Mouse (Mus musculus) neural tube, embryonic 11.5 days (tissue): Measurements from ENCODE around the gene Atxn1. TPM values are rescaled to one million over a fixed set of nuclear protein-coding genes. Genes with fewer than 3 reads are reported as not detected.
A peak's percentile ranks its signal among the peaks of the same experiment; 100 is the strongest.

ENCODE experiments used
- ATAC-seq: fragments of 200-750 bp; cut with Nextera tagmentation; 2 replicates; pipeline ENCODE4 v1.8.0; 2017; ENCODE audit warnings: moderate number of reproducible peaks, mild to moderate bottlenecking, moderate TSS enrichment, moderate library complexity; ENCODE audit not compliant: insufficient read depth, low FRiP score, low TSS enrichment
- DNase-seq: peaks from one replicate; pipeline ENCODE4 v3.0.0-alpha.2; 2015; ENCODE audit warnings: low spot score
- H3K27ac ChIP-seq: fragments of 300-500 bp; sonication (generic); 2 replicates; pipeline ENCODE4 v1.5.1; 2014; ENCODE audit warnings: low read depth, mild to moderate bottlenecking, low read length
- H3K27me3 ChIP-seq: fragments of 300-500 bp; sonication (generic); 2 replicates; pipeline ENCODE4 v1.6.1; 2014; ENCODE audit warnings: mild to moderate bottlenecking, low read length, mixed read lengths; ENCODE audit not compliant: control insufficient read depth, insufficient read depth
- H3K36me3 ChIP-seq: fragments of 300-500 bp; sonication (generic); 2 replicates; pipeline ENCODE4 v1.6.1; 2014; ENCODE audit warnings: mild to moderate bottlenecking, low read length, moderate library complexity, mixed read lengths; ENCODE audit not compliant: control insufficient read depth, insufficient read depth
- H3K4me1 ChIP-seq: fragments of 300-500 bp; sonication (generic); 2 replicates; pipeline ENCODE4 v1.6.1; 2014; ENCODE audit warnings: low read length, mixed read lengths; ENCODE audit not compliant: control insufficient read depth, insufficient read depth
- H3K4me2 ChIP-seq: fragments of 300-500 bp; sonication (generic); 2 replicates; pipeline ENCODE4 v1.6.1; 2014; ENCODE audit warnings: low read depth, mild to moderate bottlenecking, moderate library complexity
- H3K4me3 ChIP-seq: fragments of 300-500 bp; sonication (generic); 2 replicates; pipeline ENCODE4 v1.5.1; 2014; ENCODE audit warnings: low read depth, low read length
- H3K9ac ChIP-seq: fragments of 300-500 bp; sonication (generic); 2 replicates; pipeline ENCODE4 v1.6.1; 2014; ENCODE audit warnings: mild to moderate bottlenecking, low read length
- H3K9me3 ChIP-seq: fragments of 300-500 bp; sonication (generic); 2 replicates; pipeline ENCODE4 v1.6.1; 2016; ENCODE audit warnings: low read length; ENCODE audit not compliant: control insufficient read depth
- WGBS: fragments of 180-500 bp; shearing (Covaris S2); extraction: QIAGEN DNeasy Blood & Tissue Kit; methylation state at CpG from one replicate; pipeline ENCODE4 v1.1.7; 2014; 5-methylcytosine and 5-hydroxymethylcytosine counted together
- polyA plus RNA-seq: library from polyadenylated mRNA; unstranded; fragments of >200 nt; fragmentation: Nextera tagmentation; extraction: Ambion mirVana; gene quantifications from 2 replicates; pipeline ENCODE4 v1.2.1, GENCODE M21; 2014

Atxn1 gene
- polyA plus RNA-seq, 1 experiment from 2014 or later = 1.1 TPM

GRCm38 (mm10) chr13:45649197-45649812 lies 315.5 kb downstream of the Atxn1 start:
- H3K36me3 ChIP-seq = no peaks in the 10 kb centered on the region
- ATAC-seq (no peak), DNase-seq (no peak)
- H3K4me1 ChIP-seq = no peaks in the 10 kb centered on the region
- H3K9me3 ChIP-seq = no peaks in the 10 kb centered on the region
- WGBS = 83% methylated on average over 4 of the region's 4 CpGs
- H3K4me2 ChIP-seq = no peak overlapping the region
- no peak overlapping the region for H3K4me3 ChIP-seq
- H3K27me3 ChIP-seq = no peaks in the 10 kb centered on the region
- H3K27ac ChIP-seq = no peak overlapping the region
- no peak overlapping the region for H3K9ac ChIP-seq

- ATAC-seq (no peak), DNase-seq (no peak)
- Histone ChIP-seq H3K27me3 (no peaks in the 10 kb centered on the region), H3K27ac (no peak overlapping the region), H3K36me3 (no peaks in the 10 kb centered on the region), H3K4me2 (no peak overlapping the region), H3K4me1 (no peaks in the 10 kb centered on the region), H3K9me3 (no peaks in the 10 kb centered on the region), H3K4me3 (no peak overlapping the region), H3K9ac (no peak overlapping the region)
- WGBS = 79% methylated on average over 6 of the region's 6 CpGs
Observed at GRCm38 (mm10) chr13:45643780-45644395, 320.9 kb downstream of the Atxn1 start.

GRCm38 (mm10) chr13:45642913-45643312 lies 321.9 kb downstream of the Atxn1 start:
- no peaks in the 10 kb centered on the region for H3K36me3 ChIP-seq
- H3K9ac ChIP-seq = no peak overlapping the region
- H3K27ac ChIP-seq = no peak overlapping the region
- WGBS = 79% methylated on average over 7 of the region's 7 CpGs
- no peak overlapping the region for H3K4me2 ChIP-seq
- H3K4me3 ChIP-seq = no peak overlapping the region
- no peaks in the 10 kb centered on the region for H3K4me1 ChIP-seq
- ATAC-seq = no peak
- no peaks in the 10 kb centered on the region for H3K27me3 ChIP-seq
- H3K9me3 ChIP-seq = no peaks in the 10 kb centered on the region
- no peak for DNase-seq

DNA sequence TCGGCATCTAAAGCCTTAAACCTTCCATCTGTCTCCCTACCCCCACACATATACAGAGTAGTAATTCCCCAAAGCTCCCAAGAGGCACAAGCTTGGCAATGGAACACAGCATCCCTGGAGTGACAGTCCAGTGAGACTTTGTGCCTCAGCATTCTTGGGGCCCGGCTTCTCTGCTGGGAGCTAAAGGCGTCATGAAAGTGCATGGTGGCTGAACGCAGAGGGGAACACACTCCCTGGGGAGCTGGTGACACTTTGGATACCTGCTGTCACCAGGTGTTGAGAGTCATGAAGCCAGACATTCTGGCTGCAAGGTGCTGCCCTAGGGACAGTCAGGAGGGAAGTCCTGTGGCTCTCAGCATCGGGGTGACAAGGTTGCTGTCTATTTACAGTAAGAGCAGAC lies 324.4 kb downstream of the Atxn1 start:
- H3K4me3 ChIP-seq = no peak overlapping the region
- H3K4me1 ChIP-seq = no peaks in the 10 kb centered on the region
- WGBS = 61% methylated on average over 5 of the region's 5 CpGs
- H3K9ac ChIP-seq = no peak overlapping the region
- H3K9me3 ChIP-seq = no peaks in the 10 kb centered on the region
- H3K27ac ChIP-seq = no peak overlapping the region
- no peaks in the 10 kb centered on the region for H3K27me3 ChIP-seq
- no peaks in the 10 kb centered on the region for H3K36me3 ChIP-seq
- ATAC-seq (no peak), DNase-seq (no peak)
- no peak overlapping the region for H3K4me2 ChIP-seq

GRCm38 (mm10) chr13:45638281-45638680 lies 326.5 kb downstream of the Atxn1 start:
- Histone ChIP-seq H3K4me2 (no peak overlapping the region), H3K27ac (no peak overlapping the region), H3K9me3 (no peaks in the 10 kb centered on the region), H3K4me1 (no peaks in the 10 kb centered on the region), H3K9ac (no peak overlapping the region), H3K27me3 (no peaks in the 10 kb centered on the region), H3K36me3 (no peaks in the 10 kb centered on the region), H3K4me3 (no peak overlapping the region)
- DNase-seq (no peak), ATAC-seq (no peak)
- WGBS = 85% methylated on average over 1 of the region's 1 CpGs

DNA sequence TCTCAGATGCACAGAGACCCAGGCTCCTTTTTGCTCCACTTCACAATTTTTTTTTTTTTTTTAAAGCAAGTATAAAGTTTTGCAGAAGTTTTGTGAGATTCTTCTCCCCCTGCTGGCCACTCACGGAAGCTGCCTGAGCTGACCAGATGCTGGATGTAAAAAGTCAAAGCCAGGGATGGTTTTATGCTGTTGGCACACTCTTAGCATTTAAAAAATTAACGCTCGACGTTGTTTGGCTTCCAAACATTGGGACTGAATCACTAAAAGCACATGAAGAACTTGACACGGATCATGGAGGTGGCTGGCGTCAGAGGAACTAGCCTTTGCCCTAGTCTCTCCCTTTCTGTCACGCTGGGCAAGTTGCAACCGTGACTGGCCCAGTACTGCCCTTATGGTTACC lies 327.5 kb downstream of the Atxn1 start:
- 59% methylated on average over 8 of the region's 8 CpGs for WGBS
- ATAC-seq (no peak), DNase-seq (peak; percentile 39)
- Histone ChIP-seq H3K27me3 (no peaks in the 10 kb centered on the region), H3K4me3 (no peak overlapping the region), H3K9me3 (no peaks in the 10 kb centered on the region), H3K36me3 (no peaks in the 10 kb centered on the region), H3K9ac (no peak overlapping the region), H3K4me1 (no peaks in the 10 kb centered on the region), H3K27ac (no peak overlapping the region), H3K4me2 (no peak overlapping the region)

- 93% methylated on average over 3 of the region's 3 CpGs for WGBS
- Histone ChIP-seq H3K27ac (no peak overlapping the region), H3K9ac (no peak overlapping the region), H3K4me3 (no peak overlapping the region), H3K27me3 (no peaks in the 10 kb centered on the region), H3K4me1 (no peaks in the 10 kb centered on the region), H3K4me2 (no peak overlapping the region), H3K36me3 (no peaks in the 10 kb centered on the region), H3K9me3 (no peaks in the 10 kb centered on the region)
- ATAC-seq (no peak), DNase-seq (no peak)
Observed at GRCm38 (mm10) chr13:45636435-45636834, 328.4 kb downstream of the Atxn1 start.

GRCm38 (mm10) chr13:45633918-45634317 lies 330.9 kb downstream of the Atxn1 start:
- H3K9ac ChIP-seq = no peak overlapping the region
- no peak overlapping the region for H3K27ac ChIP-seq
- ATAC-seq (no peak), DNase-seq (no peak)
- no peak overlapping the region for H3K4me2 ChIP-seq
- no peaks in the 10 kb centered on the region for H3K36me3 ChIP-seq
- H3K27me3 ChIP-seq = no peaks in the 10 kb centered on the region
- no peaks in the 10 kb centered on the region for H3K9me3 ChIP-seq
- no peak overlapping the region for H3K4me3 ChIP-seq
- H3K4me1 ChIP-seq = no peaks in the 10 kb centered on the region

DNA sequence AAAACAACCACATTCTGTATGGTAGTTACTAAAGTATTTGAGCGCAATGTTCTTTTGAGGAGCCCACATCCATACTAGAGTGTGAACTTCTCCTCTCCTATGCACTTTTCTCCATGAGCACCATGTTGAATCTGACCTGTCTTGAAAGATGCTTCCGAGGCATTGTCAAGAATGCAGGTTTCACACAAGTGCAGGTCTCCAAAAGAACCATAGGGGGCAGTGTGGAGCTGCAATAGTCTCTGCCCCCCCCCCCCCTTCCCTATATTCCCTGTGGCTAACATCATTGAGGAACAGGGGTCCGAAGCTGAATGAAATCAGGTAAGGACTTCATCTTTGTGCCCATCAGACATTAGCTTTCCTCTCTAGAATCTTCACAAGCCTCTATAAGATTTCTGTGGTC lies 332.7 kb downstream of the Atxn1 start:
- H3K36me3 ChIP-seq = no peaks in the 10 kb centered on the region
- ATAC-seq = no peak
- 85% methylated on average over 3 of the region's 3 CpGs for WGBS

More for the DNA sequence above, 332.7 kb downstream of the Atxn1 start:
- Histone ChIP-seq H3K4me3 (no peak overlapping the region), H3K4me2 (no peak overlapping the region), H3K4me1 (no peaks in the 10 kb centered on the region), H3K9me3 (no peaks in the 10 kb centered on the region), H3K9ac (no peak overlapping the region), H3K27me3 (no peaks in the 10 kb centered on the region), H3K27ac (no peak overlapping the region)
- DNase-seq = no peak
